Mouse (Mus musculus) G1E (cell line): ENCODE measurements at regions not wholly inside any gene's neighbourhood (a gene's known extent, or its start where the extent isn't known, plus 50 kb on each side); places are given as distances from the start of the nearest gene placed in this dataset.

Experiments used
- CTCF ChIP-seq: IDR thresholded peaks from 2 replicates; pipeline ENCODE4 v1.5.1; 2012; ENCODE audit warnings: low read depth, low read length, inconsistent platforms, mixed read lengths
- GATA1 ChIP-seq: IDR thresholded peaks from 2 replicates; pipeline ENCODE4 v1.6.1; 2012; ENCODE audit warnings: borderline replicate concordance, low read length, inconsistent platforms, mixed read lengths
- TAL1 ChIP-seq: conservative IDR thresholded peaks from 2 replicates; pipeline ENCODE4 v1.6.1; 2012; ENCODE audit warnings: low read depth, low read length, inconsistent platforms, mixed read lengths

- no peak for TF ChIP-seq CTCF
- no peak for TF ChIP-seq TAL1
- no peak for TF ChIP-seq GATA1
Observed at GRCm38 (mm10) chr11:15108046-15108445, 509.0 kb downstream of the Pom121l12 start.
